Comparison of ENCODE assay signal across 8 mouse cellular contexts in genomic region chr16:49799597-49800561, GRCm38 (mm10). TPM values are rescaled to one million over a fixed set of nuclear protein-coding genes. Genes with fewer than 3 reads are reported as not detected.
A peak's percentile ranks its signal among the peaks of the same experiment; 100 is the strongest.
DNase-seq lines count a peak whose midpoint lies in the region; ATAC-seq and TF ChIP-seq lines count a peak whose summit lies in the region.

TSS of gene Cd47 (plus strand) at chr16:49800533.

- H3K27me3 ChIP-seq in neural tube, embryonic 11.5 days (ENCODE audit: control insufficient read depth, insufficient read depth, low read length) = no peaks in the 10 kb centered on the region
- H3K27me3 ChIP-seq in forebrain, postnatal 0 days (ENCODE audit: insufficient read depth, low read length) = no peaks in the 10 kb centered on the region
- H3K27me3 ChIP-seq in hindbrain, embryonic 11.5 days (ENCODE audit: control insufficient read depth, insufficient read depth, low read length) = no peaks in the 10 kb centered on the region
- H3K27me3 ChIP-seq in stomach, embryonic 15.5 days (replicated peaks) = no peaks in the 10 kb centered on the region

- DNase-seq in neural tube, embryonic 11.5 days (ENCODE audit: low spot score) = no peak
- DNase-seq in neural tube, embryonic 10.5 days (ENCODE audit: extremely low spot score, low spot score) = no peak
- DNase-seq in forebrain, postnatal 0 days = no peak
- DNase-seq in hindbrain, embryonic 11.5 days (ENCODE audit: low spot score) = no peak
- no peak for DNase-seq in layer of hippocampus, postnatal 36 days
- no peak for DNase-seq in urinary bladder, postnatal 36 days (ENCODE audit: low spot score in 2 of 2)

- WGBS in neural tube, embryonic 11.5 days = 85% methylated on average over 10 of the region's 10 CpGs
- WGBS in forebrain, postnatal 0 days = 87% methylated on average over 10 of the region's 10 CpGs
- WGBS in hindbrain, embryonic 11.5 days = 89% methylated on average over 10 of the region's 10 CpGs
- 76% methylated on average over 10 of the region's 10 CpGs for WGBS in stomach, embryonic 15.5 days

- H3K4me1 ChIP-seq in neural tube, embryonic 11.5 days (ENCODE audit: control insufficient read depth, insufficient read depth, low read length) = no peaks in the 10 kb centered on the region; the same call in 1 of the 2 replicates
- H3K4me1 ChIP-seq in forebrain, postnatal 0 days (ENCODE audit: insufficient read depth) = 0 out of 2 replicates have a peak, but pooled peaks cover 10% of the 10 kb centered on the region
- no peaks in the 10 kb centered on the region for H3K4me1 ChIP-seq in hindbrain, embryonic 11.5 days (replicated peaks; ENCODE audit: control insufficient read depth, insufficient read depth, low read length)
- peaks cover 5% of the 10 kb centered on the region; the same call in 1 of the 2 replicates for H3K4me1 ChIP-seq in stomach, embryonic 15.5 days

- no peak within 1 kb of the TSS for H3K27ac ChIP-seq in neural tube, embryonic 11.5 days (ENCODE audit: low read depth, low read length)
- no peak within 1 kb of the TSS for H3K27ac ChIP-seq in forebrain, postnatal 0 days (ENCODE audit: low read depth, low read length)
- no peak within 1 kb of the TSS for H3K27ac ChIP-seq in hindbrain, embryonic 11.5 days (ENCODE audit: low read depth, low read length)
- H3K27ac ChIP-seq in stomach, embryonic 15.5 days = peak within 1 kb of the TSS; percentile 26; the same call in 1 of the 2 replicates

- H3K9ac ChIP-seq in neural tube, embryonic 11.5 days (ENCODE audit: low read length) = no peak within 1 kb of the TSS
- H3K9ac ChIP-seq in forebrain, postnatal 0 days = no peak within 1 kb of the TSS
- no peak within 1 kb of the TSS for H3K9ac ChIP-seq in hindbrain, embryonic 11.5 days (ENCODE audit: low read depth, low read length)
- no peak within 1 kb of the TSS for H3K9ac ChIP-seq in stomach, embryonic 15.5 days

- H3K4me3 ChIP-seq in neural tube, embryonic 11.5 days (ENCODE audit: low read depth, low read length) = no peak within 1 kb of the TSS
- H3K4me3 ChIP-seq in forebrain, postnatal 0 days (ENCODE audit: low read depth, low read length) = no peak within 1 kb of the TSS
- no peak within 1 kb of the TSS for H3K4me3 ChIP-seq in hindbrain, embryonic 11.5 days (ENCODE audit: low read depth, low read length)
- no peak within 1 kb of the TSS for H3K4me3 ChIP-seq in stomach, embryonic 15.5 days (replicated peaks)

- H3K4me2 ChIP-seq in neural tube, embryonic 11.5 days (ENCODE audit: low read depth) = no peak within 1 kb of the TSS
- H3K4me2 ChIP-seq in forebrain, postnatal 0 days (ENCODE audit: low read depth) = no peak within 1 kb of the TSS
- H3K4me2 ChIP-seq in hindbrain, embryonic 11.5 days (replicated peaks; ENCODE audit: low read depth, low read length) = no peak within 1 kb of the TSS
- H3K4me2 ChIP-seq in stomach, embryonic 15.5 days = no peak within 1 kb of the TSS

- TF ChIP-seq CTCF in forebrain, postnatal 0 days (IDR thresholded peaks at IDR 0.05; ENCODE audit: low read depth) = no peak

- ATAC-seq in neural tube, embryonic 11.5 days (ENCODE audit: insufficient read depth, low FRiP score, low TSS enrichment) = no peak
- ATAC-seq in forebrain, postnatal 0 days = no peak
- ATAC-seq in hindbrain, embryonic 11.5 days (ENCODE audit: low FRiP score) = no peak
- peak; percentile 59 for ATAC-seq in megakaryocyte, adult 5-6 weeks (ENCODE audit: poor library complexity, severe bottlenecking)
- peak; percentile 93 for ATAC-seq in stomach, embryonic 15.5 days (ENCODE audit: insufficient read depth, low FRiP score, low read depth)

- no peaks in the 10 kb centered on the region for H3K36me3 ChIP-seq in neural tube, embryonic 11.5 days (ENCODE audit: control insufficient read depth, insufficient read depth, low read length)
- H3K36me3 ChIP-seq in forebrain, postnatal 0 days (ENCODE audit: insufficient read depth) = no peaks in the 10 kb centered on the region
- H3K36me3 ChIP-seq in hindbrain, embryonic 11.5 days (ENCODE audit: control insufficient read depth, insufficient read depth, low read length) = no peaks in the 10 kb centered on the region
- no peaks in the 10 kb centered on the region for H3K36me3 ChIP-seq in stomach, embryonic 15.5 days

- no peaks in the 10 kb centered on the region for H3K9me3 ChIP-seq in neural tube, embryonic 11.5 days (ENCODE audit: control insufficient read depth, low read length)
- no peaks in the 10 kb centered on the region for H3K9me3 ChIP-seq in forebrain, postnatal 0 days (ENCODE audit: low read length)
- no peaks in the 10 kb centered on the region for H3K9me3 ChIP-seq in hindbrain, embryonic 11.5 days (ENCODE audit: control insufficient read depth, low read length)
- H3K9me3 ChIP-seq in stomach, embryonic 15.5 days = no peaks in the 10 kb centered on the region

RNA-seq across cellular contexts. Expression of gene Cd47, which starts in this region (rescaled TPM):
- polyA plus RNA-seq in neural tube, embryonic 11.5 days (2014; fragmentation: Nextera tagmentation; extraction: Ambion mirVana) = 63.8 and 68.6 TPM in 2 replicates
- total RNA-seq in forebrain, postnatal 0 days (2014; rRNA removed) = 46.4 and 47.3 TPM in 2 replicates
- 135 and 210 TPM in 2 replicates for polyA plus RNA-seq in forebrain, postnatal 0 days (2015; fragmentation: Nextera tagmentation; extraction: Ambion mirVana)
- 76.5 and 83.4 TPM in 2 replicates for polyA plus RNA-seq in hindbrain, embryonic 11.5 days (2014; fragmentation: Nextera tagmentation; extraction: Ambion mirVana)
- 100 to 1,000 TPM; 223 to 229 TPM for total RNA-seq in layer of hippocampus, postnatal 36 days (2021)
- 343 and 360 TPM in 2 replicates for total RNA-seq in megakaryocyte, adult 5-6 weeks (2015)
- total RNA-seq in megakaryocyte, adult 5-6 weeks (2017) = 145 and 164 TPM in 2 replicates
- 90.4 and 103 TPM in 2 replicates for polyA plus RNA-seq in stomach, embryonic 15.5 days (2015; fragmentation: Nextera tagmentation; extraction: Ambion mirVana)

Comparison
In these comparisons a context has a peak if more than half of its experiments do, and no peak if none do; other contexts are left out.
1. ATAC-seq: peak in megakaryocyte, adult 5-6 weeks (single experiment) and stomach, embryonic 15.5 days (single experiment); none in neural tube, embryonic 11.5 days (single experiment), forebrain, postnatal 0 days (single experiment) and hindbrain, embryonic 11.5 days (single experiment).